Mouse (Mus musculus): ENCODE data around the gene Frmd4a. TPM values are rescaled to one million over a fixed set of nuclear protein-coding genes. Genes with fewer than 3 reads are reported as not detected.
A peak's percentile ranks its signal among the peaks of the same experiment; 100 is the strongest.

Frmd4a gene
- polyA plus RNA-seq, 1 experiment from 2014 or later = 51.5 TPM

- 0% methylated on average over 1 of the region's 1 CpGs for WGBS
- Histone ChIP-seq H3K27ac (replicated peaks) (peak overlapping the region; percentile 61; the same call in 1 of the 2 replicates), H3K4me1 (peaks cover 19% of the 10 kb centered on the region), H3K4me2 (no peak overlapping the region), H3K4me3 (replicated peaks) (no peak overlapping the region), H3K9me3 (replicated peaks) (no peaks in the 10 kb centered on the region), H3K27me3 (replicated peaks) (no peaks in the 10 kb centered on the region), H3K36me3 (no peaks in the 10 kb centered on the region), H3K9ac (replicated peaks) (no peak overlapping the region)
- ATAC-seq (ENCODE audit: low FRiP score) = 0 out of 2 replicates have a peak, but pooled peaks have one; percentile 6
These were observed 204.9 kb downstream of the Frmd4a start for GRCm38 (mm10) chr2:4222497-4222828.

GRCm38 (mm10) chr2:4223316-4223715 lies 205.8 kb downstream of the Frmd4a start:
- H3K9ac ChIP-seq (replicated peaks) = no peak overlapping the region
- peaks cover 25% of the 10 kb centered on the region for H3K4me1 ChIP-seq
- no peak overlapping the region for H3K4me2 ChIP-seq
- ATAC-seq (ENCODE audit: low FRiP score) = no peak
- no peak overlapping the region for H3K27ac ChIP-seq (replicated peaks)
- no peaks in the 10 kb centered on the region for H3K27me3 ChIP-seq (replicated peaks)
- H3K4me3 ChIP-seq (replicated peaks) = no peak overlapping the region
- 93% methylated on average over 6 of the region's 6 CpGs for whole genome bisulfite sequencing
- no peaks in the 10 kb centered on the region for H3K9me3 ChIP-seq (replicated peaks)
- no peaks in the 10 kb centered on the region for H3K36me3 ChIP-seq

GRCm38 (mm10) chr2:4226941-4227558 lies 209.5 kb downstream of the Frmd4a start:
- H3K9ac ChIP-seq (replicated peaks) = no peak overlapping the region
- H3K4me1 ChIP-seq = peaks cover 25% of the 10 kb centered on the region
- WGBS = 60% methylated on average over 7 of the region's 7 CpGs
- H3K36me3 ChIP-seq = no peaks in the 10 kb centered on the region
- no peak for ATAC-seq (ENCODE audit: low FRiP score)
- no peaks in the 10 kb centered on the region for H3K9me3 ChIP-seq (replicated peaks)
- no peak overlapping the region for H3K4me2 ChIP-seq
- H3K27me3 ChIP-seq (replicated peaks) = no peaks in the 10 kb centered on the region
- H3K4me3 ChIP-seq (replicated peaks) = no peak overlapping the region
- H3K27ac ChIP-seq (replicated peaks) = no peak overlapping the region

GRCm38 (mm10) chr2:4227563-4227962 lies 210.0 kb downstream of the Frmd4a start:
- Histone ChIP-seq H3K9me3 (replicated peaks) (no peaks in the 10 kb centered on the region), H3K4me1 (peaks cover 25% of the 10 kb centered on the region), H3K4me3 (replicated peaks) (no peak overlapping the region), H3K36me3 (no peaks in the 10 kb centered on the region), H3K27ac (replicated peaks) (no peak overlapping the region), H3K9ac (replicated peaks) (no peak overlapping the region), H3K4me2 (no peak overlapping the region), H3K27me3 (replicated peaks) (no peaks in the 10 kb centered on the region)
- WGBS = 43% methylated on average over 4 of the region's 4 CpGs
- ATAC-seq (ENCODE audit: low FRiP score) = no peak

GRCm38 (mm10) chr2:4228510-4228909 lies 211.0 kb downstream of the Frmd4a start:
- Histone ChIP-seq H3K27me3 (replicated peaks) (no peaks in the 10 kb centered on the region), H3K4me2 (no peak overlapping the region), H3K4me3 (replicated peaks) (no peak overlapping the region), H3K9ac (replicated peaks) (no peak overlapping the region), H3K4me1 (peaks cover 32% of the 10 kb centered on the region), H3K9me3 (replicated peaks) (no peaks in the 10 kb centered on the region), H3K27ac (replicated peaks) (no peak overlapping the region), H3K36me3 (no peaks in the 10 kb centered on the region)
- WGBS = 33% methylated on average over 3 of the region's 3 CpGs
- peak; percentile 10; the same call in 1 of the 2 replicates for ATAC-seq (ENCODE audit: low FRiP score)

- Histone ChIP-seq H3K4me3 (replicated peaks) (no peak overlapping the region), H3K4me2 (peak overlapping the region; percentile 42), H3K9ac (replicated peaks) (no peak overlapping the region), H3K36me3 (no peaks in the 10 kb centered on the region), H3K27ac (replicated peaks) (peak overlapping the region; percentile 67; the same call in 1 of the 2 replicates), H3K4me1 (peaks cover 26% of the 10 kb centered on the region), H3K9me3 (replicated peaks) (no peaks in the 10 kb centered on the region), H3K27me3 (replicated peaks) (no peaks in the 10 kb centered on the region)
- WGBS = 16% methylated on average over 3 of the region's 3 CpGs
- ATAC-seq (ENCODE audit: low FRiP score) = 0 out of 2 replicates have a peak, but pooled peaks have one; percentile 19
These were observed 214.8 kb downstream of the Frmd4a start for GRCm38 (mm10) chr2:4232335-4232734.

- H3K4me2 ChIP-seq = peak overlapping the region; percentile 42
- WGBS = 16% methylated on average over 10 of the region's 10 CpGs
- H3K36me3 ChIP-seq = no peaks in the 10 kb centered on the region
- H3K27me3 ChIP-seq (replicated peaks) = no peaks in the 10 kb centered on the region
- H3K9me3 ChIP-seq (replicated peaks) = no peaks in the 10 kb centered on the region
- H3K4me1 ChIP-seq = peaks cover 22% of the 10 kb centered on the region
- peak overlapping the region; percentile 67 for H3K27ac ChIP-seq (replicated peaks)
- ATAC-seq (ENCODE audit: low FRiP score) = peak; percentile 62; the same call in 1 of the 2 replicates
- no peak overlapping the region for H3K9ac ChIP-seq (replicated peaks)
- no peak overlapping the region for H3K4me3 ChIP-seq (replicated peaks)
These were observed 215.3 kb downstream of the Frmd4a start for GRCm38 (mm10) chr2:4232761-4233322.

- ATAC-seq (ENCODE audit: low FRiP score) = no peak
- Histone ChIP-seq H3K36me3 (no peaks in the 10 kb centered on the region), H3K4me2 (no peak overlapping the region), H3K27ac (replicated peaks) (no peak overlapping the region), H3K4me1 (peaks cover 14% of the 10 kb centered on the region), H3K27me3 (replicated peaks) (no peaks in the 10 kb centered on the region), H3K4me3 (replicated peaks) (no peak overlapping the region), H3K9ac (replicated peaks) (no peak overlapping the region), H3K9me3 (replicated peaks) (no peaks in the 10 kb centered on the region)
- 51% methylated on average over 5 of the region's 5 CpGs for WGBS
These were observed 220.2 kb downstream of the Frmd4a start for GRCm38 (mm10) chr2:4237686-4238085.

GRCm38 (mm10) chr2:4249723-4250122 lies 232.2 kb downstream of the Frmd4a start:
- Histone ChIP-seq H3K4me1 (peaks cover 26% of the 10 kb centered on the region), H3K9me3 (replicated peaks) (no peaks in the 10 kb centered on the region), H3K27me3 (replicated peaks) (no peaks in the 10 kb centered on the region), H3K4me2 (no peak overlapping the region), H3K36me3 (no peaks in the 10 kb centered on the region), H3K4me3 (replicated peaks) (no peak overlapping the region), H3K9ac (replicated peaks) (no peak overlapping the region), H3K27ac (replicated peaks) (no peak overlapping the region)
- no peak for ATAC-seq (ENCODE audit: low FRiP score)
- 10% methylated on average over 6 of the region's 6 CpGs for WGBS

- H3K4me3 ChIP-seq (replicated peaks) = no peak overlapping the region
- no peaks in the 10 kb centered on the region for H3K9me3 ChIP-seq (replicated peaks)
- peak overlapping the region; percentile 29 for H3K4me2 ChIP-seq
- peak; percentile 43; the same call in 1 of the 2 replicates for ATAC-seq (ENCODE audit: low FRiP score)
- H3K4me1 ChIP-seq = peaks cover 26% of the 10 kb centered on the region
- 19% methylated on average over 9 of the region's 9 CpGs for WGBS
- H3K27me3 ChIP-seq (replicated peaks) = no peaks in the 10 kb centered on the region
- H3K36me3 ChIP-seq = no peaks in the 10 kb centered on the region
- peak overlapping the region; percentile 76 for H3K27ac ChIP-seq (replicated peaks)
- H3K9ac ChIP-seq (replicated peaks) = no peak overlapping the region
These were observed 235.2 kb downstream of the Frmd4a start for GRCm38 (mm10) chr2:4252541-4253291.

- Histone ChIP-seq H3K36me3 (no peaks in the 10 kb centered on the region), H3K27me3 (replicated peaks) (no peaks in the 10 kb centered on the region), H3K4me3 (replicated peaks) (no peak overlapping the region), H3K9me3 (replicated peaks) (no peaks in the 10 kb centered on the region), H3K4me2 (peak overlapping the region; percentile 29), H3K27ac (replicated peaks) (peak overlapping the region; percentile 76), H3K9ac (replicated peaks) (no peak overlapping the region), H3K4me1 (peaks cover 26% of the 10 kb centered on the region)
- ATAC-seq (ENCODE audit: low FRiP score) = peak; percentile 56; the same call in 1 of the 2 replicates
- WGBS = 7% methylated on average over 4 of the region's 4 CpGs
These were observed 235.8 kb downstream of the Frmd4a start for GRCm38 (mm10) chr2:4253348-4253747.

- Histone ChIP-seq H3K27ac (replicated peaks) (no peak overlapping the region), H3K27me3 (replicated peaks) (no peaks in the 10 kb centered on the region), H3K4me1 (peaks cover 26% of the 10 kb centered on the region), H3K4me2 (no peak overlapping the region), H3K4me3 (replicated peaks) (no peak overlapping the region), H3K9me3 (replicated peaks) (no peaks in the 10 kb centered on the region), H3K9ac (replicated peaks) (no peak overlapping the region), H3K36me3 (no peaks in the 10 kb centered on the region)
- WGBS = 60% methylated on average over 5 of the region's 5 CpGs
- no peak for ATAC-seq (ENCODE audit: low FRiP score)
These were observed 236.6 kb downstream of the Frmd4a start for GRCm38 (mm10) chr2:4254083-4254482.
